Mouse (Mus musculus) bone marrow macrophage, adult 2 months (primary cell): Measurements from ENCODE around the gene Kcnip1.

Experiments used
- CTCF ChIP-seq: IDR thresholded peaks from 2 replicates; pipeline ENCODE4 v1.5.1; 2012; ENCODE audit warnings: low read depth, mild to moderate bottlenecking, low read length, moderate library complexity
- POLR2A ChIP-seq: IDR thresholded peaks from 2 replicates; pipeline ENCODE4 v1.6.1; 2012; ENCODE audit warnings: mild to moderate bottlenecking, low read depth, low read length, borderline replicate concordance

DNA sequence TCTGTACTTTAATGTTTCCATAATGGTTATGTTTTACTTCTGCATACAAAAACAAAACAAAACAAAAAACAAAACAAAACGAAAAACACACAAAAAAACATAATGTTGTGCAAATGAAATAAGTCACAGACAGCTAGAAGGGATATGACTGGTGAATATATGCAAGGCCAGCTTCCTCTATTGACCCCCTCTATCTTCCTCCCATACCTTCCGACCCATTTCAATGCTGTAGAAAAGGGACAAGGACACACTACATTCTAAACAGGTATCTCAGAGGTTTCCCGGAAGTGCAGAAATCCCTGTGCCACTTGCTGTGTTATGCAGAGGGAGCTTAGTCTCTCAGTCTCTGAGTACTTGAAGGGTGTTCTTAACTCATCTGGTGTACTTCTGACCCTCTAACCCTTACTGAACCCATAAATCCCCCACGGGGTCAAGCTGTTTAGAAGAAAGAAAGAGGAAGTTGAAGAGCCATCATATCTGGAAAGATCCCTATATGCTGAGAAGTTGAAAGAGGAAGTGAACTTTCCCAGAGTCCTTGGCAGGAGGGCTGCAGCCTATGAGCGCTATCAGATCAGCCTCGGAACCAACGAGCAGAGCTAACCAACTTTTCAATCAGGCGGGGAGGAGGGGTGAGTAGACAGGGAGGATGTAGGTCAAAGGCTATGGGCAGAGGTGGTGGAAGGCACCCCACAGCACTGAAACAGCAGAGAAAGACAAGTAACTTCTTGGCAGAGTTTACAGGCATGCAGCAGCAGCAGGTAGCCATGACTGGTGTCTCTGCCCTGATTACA, 38.3 kb upstream of the Kcnip1 start:
- no peak for TF ChIP-seq CTCF
- TF ChIP-seq POLR2A = no peak
